Mouse (Mus musculus) limb, embryonic 14.5 days (tissue): ENCODE measurements around the gene Syt12. TPM values are rescaled to one million over a fixed set of nuclear protein-coding genes. Genes with fewer than 3 reads are reported as not detected.

Experiments used
- ATAC-seq: fragments of 200-750 bp; cut with Nextera tagmentation; 2 replicates; pipeline ENCODE4 v1.8.0; 2017; ENCODE audit warnings: low read depth, moderate number of reproducible peaks, moderate TSS enrichment; ENCODE audit not compliant: low FRiP score
- DNase-seq: peaks from one replicate; pipeline ENCODE4 v3.0.0-alpha.2; 2015; ENCODE audit warnings: low spot score
- H3K27ac ChIP-seq: fragments of 300-500 bp; sonication (generic); replicated peaks from 2 replicates; pipeline ENCODE4 v1.5.1; 2014; ENCODE audit warnings: low read depth, mild to moderate bottlenecking, low read length, moderate library complexity, mixed read lengths
- H3K27me3 ChIP-seq: fragments of 300-500 bp; sonication (generic); 2 replicates; pipeline ENCODE4 v1.6.1; 2014; ENCODE audit warnings: low read length, mixed read lengths; ENCODE audit not compliant: control insufficient read depth, insufficient read depth
- H3K36me3 ChIP-seq: fragments of 300-500 bp; sonication (generic); 2 replicates; pipeline ENCODE4 v1.6.1; 2014; ENCODE audit warnings: mild to moderate bottlenecking, low read length, moderate library complexity, mixed read lengths; ENCODE audit not compliant: control insufficient read depth, insufficient read depth
- H3K4me1 ChIP-seq: fragments of 300-500 bp; sonication (generic); 2 replicates; pipeline ENCODE4 v1.6.1; 2014; ENCODE audit warnings: antibody characterized with exemption, low read length, mixed read lengths; ENCODE audit not compliant: control insufficient read depth, insufficient read depth
- H3K4me2 ChIP-seq: fragments of 300-500 bp; sonication (generic); replicated peaks from 2 replicates; pipeline ENCODE4 v1.6.1; 2014; ENCODE audit warnings: low read depth, mild to moderate bottlenecking, low read length, moderate library complexity; ENCODE audit not compliant: severe bottlenecking
- H3K4me3 ChIP-seq: fragments of 300-500 bp; sonication (generic); replicated peaks from 2 replicates; pipeline ENCODE4 v1.5.1; 2014; ENCODE audit warnings: low read length
- H3K9ac ChIP-seq: fragments of 300-500 bp; sonication (generic); 2 replicates; pipeline ENCODE4 v1.6.1; 2014; ENCODE audit warnings: mild to moderate bottlenecking, low read depth, low read length, moderate library complexity; ENCODE audit not compliant: severe bottlenecking
- H3K9me3 ChIP-seq: fragments of 300-500 bp; sonication (generic); 2 replicates; pipeline ENCODE4 v1.6.1; 2016; ENCODE audit warnings: low read length; ENCODE audit not compliant: control insufficient read depth
- POLR2A ChIP-seq: fragments of 200-500 bp; IDR thresholded peaks from 2 replicates; pipeline ENCODE4 v1.8.0; 2012; ENCODE audit warnings: inconsistent platforms, mild to moderate bottlenecking, moderate library complexity, borderline replicate concordance; ENCODE audit not compliant: insufficient read depth, insufficient read length; ENCODE audit errors: extremely low read depth
- WGBS: fragments of 180-500 bp; shearing (Covaris S2); extraction: QIAGEN DNeasy Blood & Tissue Kit; methylation state at CpG from one replicate; pipeline ENCODE4 v1.1.7; 2014; 5-methylcytosine and 5-hydroxymethylcytosine counted together
- polyA plus RNA-seq, 2 experiments: library from polyadenylated mRNA; depleted of rRNA in 1 of 2; stranded (reverse) in 1 of 2; unstranded in 1 of 2; fragments of >200 nt; fragmentation: Nextera tagmentation in 1 of 2; extraction: Ambion mirVana in 1 of 2; gene quantifications; 2 replicates each; pipeline versions ENCODE4 v1.2.1 to v1.2.3; 2012 to 2014

Gene Syt12
- polyA plus RNA-seq, 2 experiments: 0.21 to 0.41 TPM

DNA sequence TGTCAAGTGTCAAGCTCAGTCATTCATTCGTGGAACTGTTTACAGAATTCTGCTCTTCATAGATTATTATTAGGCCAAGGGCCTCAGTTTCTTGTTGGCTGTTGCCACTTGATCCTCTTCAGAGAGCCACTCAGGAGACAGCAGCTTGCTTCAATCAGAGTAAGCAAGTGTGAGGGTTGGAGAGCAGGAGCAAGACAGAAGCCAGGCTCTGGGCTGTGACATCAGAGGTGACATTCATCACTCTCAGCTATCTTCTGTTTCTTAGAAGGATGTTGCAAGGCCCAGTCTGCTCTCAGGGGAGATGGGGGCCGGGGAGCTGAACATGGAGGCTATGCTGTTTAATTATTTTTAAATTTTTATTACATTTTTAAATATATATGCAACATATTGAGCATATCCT lies 25.5 kb upstream of the Syt12 start:
- Histone ChIP-seq H3K36me3 (no peaks in the 10 kb centered on the region), H3K4me2 (no peak overlapping the region), H3K4me3 (no peak overlapping the region), H3K9ac (no peak overlapping the region), H3K9me3 (no peaks in the 10 kb centered on the region), H3K4me1 (no peaks in the 10 kb centered on the region), H3K27me3 (no peaks in the 10 kb centered on the region), H3K27ac (no peak overlapping the region)
- 65% methylated on average over 2 of the region's 2 CpGs for WGBS
- no peak for TF ChIP-seq POLR2A
- no peak for ATAC-seq
- DNase-seq: no peak

GRCm38 (mm10) chr19:4498062-4498933 lies 21.1 kb upstream of the Syt12 start, which contains the start of gene 2010003K11Rik:
Gene 2010003K11Rik, minus strand, starts transcription at chr19:4498583.
- Histone ChIP-seq H3K9me3 (no peaks in the 10 kb centered on the region), H3K4me1 (no peaks in the 10 kb centered on the region), H3K4me3 (no peak within 1 kb of the TSS), H3K4me2 (no peak within 1 kb of the TSS), H3K27ac (no peak within 1 kb of the TSS), H3K9ac (no peak within 1 kb of the TSS), H3K27me3 (no peaks in the 10 kb centered on the region), H3K36me3 (no peaks in the 10 kb centered on the region)
- DNase-seq (no peak), ATAC-seq (no peak)
- TF ChIP-seq POLR2A: no peak
- WGBS: 62% methylated on average over 14 of the region's 16 CpGs

DNA sequence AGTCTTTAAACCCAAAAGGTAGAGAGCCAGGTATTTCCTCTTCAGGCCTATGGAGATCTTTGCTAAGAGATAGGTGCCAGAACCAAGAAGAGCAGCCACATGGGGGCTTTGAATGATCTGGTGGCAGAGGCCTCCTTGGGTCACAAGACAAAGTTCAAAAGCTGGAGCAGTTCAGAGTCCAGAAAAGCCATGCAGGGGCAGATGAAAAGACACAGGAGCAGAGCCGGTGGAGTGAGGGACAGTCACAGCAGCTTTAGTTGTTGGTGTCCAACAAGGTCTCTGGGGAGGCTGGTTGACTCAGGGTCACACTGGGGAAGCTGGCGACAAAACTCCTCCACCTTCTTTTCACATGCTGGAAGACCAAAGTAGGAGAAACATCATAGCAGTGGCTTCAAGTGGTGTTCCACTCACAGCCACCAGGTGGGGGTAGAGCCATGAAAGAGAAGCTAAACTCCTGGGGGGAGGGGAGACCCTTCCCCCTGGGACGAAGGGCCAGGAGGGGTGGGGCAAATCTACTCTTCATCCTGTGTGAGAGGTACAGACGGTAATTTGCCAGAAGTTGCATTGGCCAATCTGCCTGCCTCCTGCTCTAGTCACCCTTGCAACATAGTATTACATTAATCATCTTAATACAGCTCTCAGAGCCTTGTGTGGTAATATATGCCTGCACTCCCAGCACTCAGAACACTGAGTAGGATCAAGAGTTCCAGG lies 20.2 kb upstream of the Syt12 start:
- no peak overlapping the region for H3K4me3 ChIP-seq
- no peaks in the 10 kb centered on the region for H3K4me1 ChIP-seq
- H3K4me2 ChIP-seq: no peak overlapping the region
- WGBS: 10% methylated on average over 4 of the region's 4 CpGs
- peak; percentile 77 for DNase-seq
- no peaks in the 10 kb centered on the region for H3K27me3 ChIP-seq
- H3K36me3 ChIP-seq: no peaks in the 10 kb centered on the region
- ATAC-seq: peak; percentile 77; the same call in 1 of the 2 replicates
- no peaks in the 10 kb centered on the region for H3K9me3 ChIP-seq
- no peak for TF ChIP-seq POLR2A
- no peak overlapping the region for H3K9ac ChIP-seq
- H3K27ac ChIP-seq: no peak overlapping the region

DNA sequence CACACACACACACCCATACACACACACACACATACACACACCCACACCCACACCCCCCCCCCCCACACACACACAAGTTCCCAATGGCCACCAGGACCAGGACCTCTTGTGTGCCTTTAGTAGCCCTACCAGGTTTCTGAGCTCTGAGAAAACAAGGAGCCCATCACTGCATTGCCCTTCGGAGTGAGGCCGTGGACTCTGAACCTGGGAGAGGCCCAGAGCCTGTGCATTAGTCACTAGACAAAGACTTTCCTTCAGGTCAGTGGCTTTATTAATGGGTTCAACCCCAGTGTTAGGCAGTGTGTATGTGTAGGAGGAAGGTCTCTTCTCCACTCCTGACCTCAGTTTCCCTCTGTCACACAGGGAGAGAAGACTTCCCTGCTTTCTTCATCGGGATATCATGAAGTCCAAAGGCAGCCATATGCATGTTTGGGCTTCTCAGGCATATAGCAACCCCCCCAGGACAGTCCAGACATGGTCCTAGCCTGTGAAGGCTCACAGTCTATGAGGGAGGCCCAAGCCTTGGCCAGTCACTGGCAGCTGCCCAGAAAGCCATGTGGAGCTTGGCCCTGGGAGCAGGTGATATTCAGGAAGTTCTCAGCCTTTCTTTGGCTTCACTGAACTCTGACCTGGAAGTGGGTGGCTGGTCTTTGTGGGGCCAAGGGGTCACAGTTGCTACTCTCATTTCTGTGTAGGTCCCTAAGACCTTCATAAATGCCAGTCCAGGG lies 19.5 kb upstream of the Syt12 start:
- WGBS: 90% methylated on average over 3 of the region's 3 CpGs
- H3K4me3 ChIP-seq: no peak overlapping the region
- no peak overlapping the region for H3K9ac ChIP-seq
- no peaks in the 10 kb centered on the region for H3K27me3 ChIP-seq
- no peak overlapping the region for H3K4me2 ChIP-seq
- H3K4me1 ChIP-seq: no peaks in the 10 kb centered on the region
- no peak for TF ChIP-seq POLR2A
- no peak overlapping the region for H3K27ac ChIP-seq
- ATAC-seq (no peak), DNase-seq (no peak)
- H3K9me3 ChIP-seq: no peaks in the 10 kb centered on the region
- H3K36me3 ChIP-seq: no peaks in the 10 kb centered on the region

GRCm38 (mm10) chr19:4495814-4496213 lies 18.6 kb upstream of the Syt12 start:
- no peak for TF ChIP-seq POLR2A
- DNase-seq (no peak), ATAC-seq (no peak)
- Histone ChIP-seq H3K4me2 (no peak overlapping the region), H3K27me3 (no peaks in the 10 kb centered on the region), H3K27ac (no peak overlapping the region), H3K36me3 (no peaks in the 10 kb centered on the region), H3K9me3 (no peaks in the 10 kb centered on the region), H3K4me1 (no peaks in the 10 kb centered on the region), H3K4me3 (no peak overlapping the region), H3K9ac (no peak overlapping the region)
- 81% methylated on average over 5 of the region's 5 CpGs for WGBS
